Mouse (Mus musculus): ENCODE data around the gene Fam98b.

Fam98b gene

GRCm38 (mm10) chr2:117249255-117250000 lies at the start of gene Fam98b:
Fam98b (plus strand) TSS chr2:117249739.
- peak; percentile 86 for DNase-seq (ENCODE audit: low read depth, low spot score)

- DNase-seq (ENCODE audit: low read depth, low spot score): no peak
These were observed 48.6 kb upstream of the Fam98b start for GRCm38 (mm10) chr2:117200869-117201338.

GRCm38 (mm10) chr2:117203350-117203749 lies 46.2 kb upstream of the Fam98b start:
- DNase-seq (ENCODE audit: low read depth, low spot score): no peak

GRCm38 (mm10) chr2:117204534-117204933 lies 45.0 kb upstream of the Fam98b start:
- no peak for DNase-seq (ENCODE audit: low read depth, low spot score)

- no peak for DNase-seq (ENCODE audit: low read depth, low spot score)
These were observed 44.5 kb upstream of the Fam98b start for GRCm38 (mm10) chr2:117205066-117205465.

GRCm38 (mm10) chr2:117210416-117211085 lies 39.0 kb upstream of the Fam98b start:
- DNase-seq (ENCODE audit: low read depth, low spot score): no peak

- no peak for DNase-seq (ENCODE audit: low read depth, low spot score)
These were observed 33.4 kb upstream of the Fam98b start for GRCm38 (mm10) chr2:117216152-117216551.

- DNase-seq (ENCODE audit: low read depth, low spot score): no peak
These were observed 31.8 kb upstream of the Fam98b start for GRCm38 (mm10) chr2:117217695-117218216.

- DNase-seq (ENCODE audit: low read depth, low spot score): no peak
These were observed 30.0 kb upstream of the Fam98b start for GRCm38 (mm10) chr2:117219536-117219935.

GRCm38 (mm10) chr2:117222651-117223050 lies 26.9 kb upstream of the Fam98b start:
- DNase-seq (ENCODE audit: low read depth, low spot score): no peak

- peak; percentile 45 for DNase-seq (ENCODE audit: low read depth, low spot score)
These were observed 20.9 kb upstream of the Fam98b start for GRCm38 (mm10) chr2:117228601-117229125.

- no peak for DNase-seq (ENCODE audit: low read depth, low spot score)
These were observed 19.3 kb upstream of the Fam98b start for GRCm38 (mm10) chr2:117230261-117230660.

GRCm38 (mm10) chr2:117231257-117231656 lies 18.3 kb upstream of the Fam98b start:
- peak; percentile 60 for DNase-seq (ENCODE audit: low read depth, low spot score)

GRCm38 (mm10) chr2:117241953-117242352 lies 7.6 kb upstream of the Fam98b start:
- DNase-seq (ENCODE audit: low read depth, low spot score): no peak

GRCm38 (mm10) chr2:117250001-117250510 lies 517 bp downstream of the Fam98b start:
- DNase-seq (ENCODE audit: low read depth, low spot score): no peak

GRCm38 (mm10) chr2:117255415-117255814 lies 5.9 kb downstream of the Fam98b start:
- no peak for DNase-seq (ENCODE audit: low read depth, low spot score)

- no peak for DNase-seq (ENCODE audit: low read depth, low spot score)
These were observed 8.1 kb downstream of the Fam98b start for GRCm38 (mm10) chr2:117257617-117258016.

GRCm38 (mm10) chr2:117262184-117262583 lies 12.6 kb downstream of the Fam98b start:
- DNase-seq (ENCODE audit: low read depth, low spot score): no peak

- DNase-seq (ENCODE audit: low read depth, low spot score): no peak
These were observed 14.4 kb downstream of the Fam98b start for GRCm38 (mm10) chr2:117263786-117264408.

GRCm38 (mm10) chr2:117288291-117288690 lies 38.8 kb downstream of the Fam98b start:
- DNase-seq (ENCODE audit: low read depth, low spot score): no peak

- no peak for DNase-seq (ENCODE audit: low read depth, low spot score)
These were observed 50.3 kb downstream of the Fam98b start for GRCm38 (mm10) chr2:117299596-117300448.

Data from brain, embryonic 18.5 days (tissue).